Mouse (Mus musculus) forebrain, embryonic 15.5 days (tissue): ENCODE measurements around the gene Trim41. TPM values are rescaled to one million over a fixed set of nuclear protein-coding genes. Genes with fewer than 3 reads are reported as not detected.

Source experiments
- ATAC-seq: fragments of 200-750 bp; cut with Nextera tagmentation; replicated peaks from 2 replicates; pipeline ENCODE4 v1.8.0; 2017; ENCODE audit warnings: mild to moderate bottlenecking, moderate TSS enrichment, moderate library complexity
- H3K27ac ChIP-seq: fragments of 300-500 bp; sonication (generic); replicated peaks from 2 replicates; pipeline ENCODE4 v1.5.1; 2015; ENCODE audit warnings: mild to moderate bottlenecking, inconsistent platforms
- H3K27me3 ChIP-seq: fragments of 300-500 bp; sonication (generic); 2 replicates; pipeline ENCODE4 v1.6.1; 2015; ENCODE audit warnings: inconsistent platforms
- H3K36me3 ChIP-seq: fragments of 300-500 bp; sonication (generic); 2 replicates; pipeline ENCODE4 v1.6.1; 2015; ENCODE audit warnings: mild to moderate bottlenecking, inconsistent platforms
- H3K4me1 ChIP-seq: fragments of 300-500 bp; sonication (generic); 2 replicates; pipeline ENCODE4 v1.6.1; 2015; ENCODE audit warnings: inconsistent platforms
- H3K4me2 ChIP-seq: fragments of 300-500 bp; sonication (generic); replicated peaks from 2 replicates; pipeline ENCODE4 v1.6.1; 2015; ENCODE audit warnings: mild to moderate bottlenecking, inconsistent platforms
- H3K4me3 ChIP-seq: fragments of 300-500 bp; sonication (generic); 2 replicates; pipeline ENCODE4 v1.5.1; 2015; ENCODE audit warnings: mild to moderate bottlenecking, inconsistent platforms
- H3K9ac ChIP-seq: fragments of 300-500 bp; sonication (generic); replicated peaks from 2 replicates; pipeline ENCODE4 v1.6.1; 2015; ENCODE audit warnings: mild to moderate bottlenecking, inconsistent platforms
- H3K9me3 ChIP-seq: fragments of 300-500 bp; sonication (generic); 2 replicates; pipeline ENCODE4 v1.6.1; 2016; ENCODE audit warnings: inconsistent platforms
- WGBS: fragments of 180-500 bp; shearing (Covaris S2); methylation state at CpG from one replicate; pipeline ENCODE4 v1.1.7; 2015; ENCODE audit warnings: mixed read lengths; 5-methylcytosine and 5-hydroxymethylcytosine counted together
- polyA plus RNA-seq: library from polyadenylated mRNA; unstranded; fragments of >200 nt; fragmentation: Nextera tagmentation; extraction: Ambion mirVana; gene quantifications from 2 replicates; pipeline ENCODE4 v1.2.1, GENCODE M21; 2015

Gene Trim41
- polyA plus RNA-seq, 1 experiment from 2014 or later, result 6.3 TPM

GRCm38 (mm10) chr11:48807563-48808303 is 9.4 kb downstream of the Trim41 start:
- no peak overlapping the region for H3K9ac ChIP-seq
- WGBS, result 75% methylated on average over 14 of the region's 14 CpGs
- no peaks in the 10 kb centered on the region for H3K9me3 ChIP-seq
- H3K4me1 ChIP-seq, result 0 out of 2 replicates have a peak, but pooled peaks cover 6% of the 10 kb centered on the region
- H3K27ac ChIP-seq, result no peak overlapping the region
- H3K4me2 ChIP-seq, result no peak overlapping the region
- no peaks in the 10 kb centered on the region for H3K27me3 ChIP-seq
- peaks cover 98% of the 10 kb centered on the region for H3K36me3 ChIP-seq
- peak; percentile 44 for ATAC-seq
- H3K4me3 ChIP-seq, result no peak overlapping the region

- H3K9me3 ChIP-seq, result no peaks in the 10 kb centered on the region
- H3K4me1 ChIP-seq, result peaks cover 12% of the 10 kb centered on the region
- peaks cover 99% of the 10 kb centered on the region for H3K36me3 ChIP-seq
- ATAC-seq, result peak; percentile 46
- H3K27me3 ChIP-seq, result no peaks in the 10 kb centered on the region
- no peak overlapping the region for H3K27ac ChIP-seq
- H3K9ac ChIP-seq, result no peak overlapping the region
- 59% methylated on average over 21 of the region's 21 CpGs for WGBS
- no peak overlapping the region for H3K4me3 ChIP-seq
- H3K4me2 ChIP-seq, result no peak overlapping the region
These were observed 10.1 kb downstream of the Trim41 start for GRCm38 (mm10) chr11:48806856-48807562.

- no peak for ATAC-seq
- H3K27ac ChIP-seq, result no peak overlapping the region
- H3K27me3 ChIP-seq, result no peaks in the 10 kb centered on the region
- H3K4me2 ChIP-seq, result no peak overlapping the region
- no peak overlapping the region for H3K9ac ChIP-seq
- WGBS, result 83% methylated on average over 2 of the region's 2 CpGs
- no peaks in the 10 kb centered on the region for H3K9me3 ChIP-seq
- peaks cover 23% of the 10 kb centered on the region for H3K4me1 ChIP-seq
- no peak overlapping the region for H3K4me3 ChIP-seq
- H3K36me3 ChIP-seq, result peaks cover 81% of the 10 kb centered on the region
These were observed 12.2 kb downstream of the Trim41 start for GRCm38 (mm10) chr11:48804922-48805321.

GRCm38 (mm10) chr11:48803988-48804387 is 13.2 kb downstream of the Trim41 start:
- Histone ChIP-seq H3K9me3 (no peaks in the 10 kb centered on the region), H3K9ac (no peak overlapping the region), H3K27ac (no peak overlapping the region), H3K36me3 (peaks cover 72% of the 10 kb centered on the region), H3K4me3 (no peak overlapping the region), H3K27me3 (no peaks in the 10 kb centered on the region), H3K4me2 (no peak overlapping the region), H3K4me1 (peaks cover 28% of the 10 kb centered on the region)
- no peak for ATAC-seq
- 95% methylated on average over 2 of the region's 2 CpGs for whole genome bisulfite sequencing

GRCm38 (mm10) chr11:48801831-48802772 is 15.1 kb downstream of the Trim41 start:
- peaks cover 42% of the 10 kb centered on the region for H3K4me1 ChIP-seq
- 79% methylated on average over 17 of the region's 17 CpGs for WGBS
- H3K9ac ChIP-seq, result peak overlapping the region; percentile 77
- H3K4me2 ChIP-seq, result peak overlapping the region; percentile 93
- H3K27me3 ChIP-seq, result no peaks in the 10 kb centered on the region
- H3K9me3 ChIP-seq, result no peaks in the 10 kb centered on the region
- no peak for ATAC-seq
- H3K4me3 ChIP-seq, result peak overlapping the region; percentile 88
- peaks cover 53% of the 10 kb centered on the region for H3K36me3 ChIP-seq
- no peak overlapping the region for H3K27ac ChIP-seq

- H3K9ac ChIP-seq, result peak within 1 kb of the TSS; percentile 77
- peaks cover 42% of the 10 kb centered on the region for H3K4me1 ChIP-seq
- no peaks in the 10 kb centered on the region for H3K9me3 ChIP-seq
- peak within 1 kb of the TSS; percentile 88 for H3K4me3 ChIP-seq
- peak within 1 kb of the TSS; percentile 98 for H3K27ac ChIP-seq
- H3K4me2 ChIP-seq, result peak within 1 kb of the TSS; percentile 93
- H3K27me3 ChIP-seq, result no peaks in the 10 kb centered on the region
- ATAC-seq, result peak; percentile 94
- WGBS, result under 1% methylated on average over 47 of the region's 47 CpGs
- H3K36me3 ChIP-seq, result peaks cover 33% of the 10 kb centered on the region
These were observed 17.0 kb downstream of the Trim41 start, which contains the start of gene Rack1 for GRCm38 (mm10) chr11:48799921-48800701. Gene Rack1, plus strand, starts transcription at chr11:48800332.

GRCm38 (mm10) chr11:48798984-48799920 is 17.9 kb downstream of the Trim41 start:
- Histone ChIP-seq H3K4me3 (peak overlapping the region; percentile 88), H3K9me3 (no peaks in the 10 kb centered on the region), H3K9ac (peak overlapping the region; percentile 77), H3K36me3 (peaks cover 25% of the 10 kb centered on the region), H3K4me1 (peaks cover 42% of the 10 kb centered on the region), H3K27me3 (no peaks in the 10 kb centered on the region), H3K27ac (peak overlapping the region; percentile 98), H3K4me2 (peak overlapping the region; percentile 93)
- ATAC-seq, result peak; percentile 9; the same call in 1 of the 2 replicates
- 10% methylated on average over 18 of the region's 18 CpGs for WGBS

GRCm38 (mm10) chr11:48798308-48798707 is 18.8 kb downstream of the Trim41 start:
- H3K36me3 ChIP-seq, result peaks cover 15% of the 10 kb centered on the region
- H3K4me1 ChIP-seq, result peaks cover 42% of the 10 kb centered on the region
- peak overlapping the region; percentile 77; the same call in 1 of the 2 replicates for H3K9ac ChIP-seq
- 0 out of 2 replicates have a peak overlapping the region, but pooled peaks have one; percentile 88 for H3K4me3 ChIP-seq
- H3K27me3 ChIP-seq, result no peaks in the 10 kb centered on the region
- H3K9me3 ChIP-seq, result no peaks in the 10 kb centered on the region
- H3K4me2 ChIP-seq, result peak overlapping the region; percentile 93
- ATAC-seq, result no peak
- H3K27ac ChIP-seq, result no peak overlapping the region
- 85% methylated on average over 7 of the region's 7 CpGs for WGBS

GRCm38 (mm10) chr11:48797287-48797686 is 19.9 kb downstream of the Trim41 start:
- H3K9me3 ChIP-seq, result no peaks in the 10 kb centered on the region
- 89% methylated on average over 5 of the region's 5 CpGs for WGBS
- no peak overlapping the region for H3K4me3 ChIP-seq
- no peak for ATAC-seq
- H3K4me2 ChIP-seq, result no peak overlapping the region
- no peaks in the 10 kb centered on the region for H3K27me3 ChIP-seq
- H3K4me1 ChIP-seq, result peaks cover 33% of the 10 kb centered on the region
- H3K27ac ChIP-seq, result no peak overlapping the region
- no peak overlapping the region for H3K9ac ChIP-seq
- H3K36me3 ChIP-seq, result peaks cover 5% of the 10 kb centered on the region; the same call in 1 of the 2 replicates

- Histone ChIP-seq H3K27me3 (no peaks in the 10 kb centered on the region), H3K9ac (no peak overlapping the region), H3K9me3 (no peaks in the 10 kb centered on the region)
These were observed 20.9 kb downstream of the Trim41 start for GRCm38 (mm10) chr11:48796290-48796689.

More at GRCm38 (mm10) chr11:48796290-48796689, 20.9 kb downstream of the Trim41 start:
- H3K36me3 ChIP-seq, result no peaks in the 10 kb centered on the region
- ATAC-seq, result no peak
- H3K4me2 ChIP-seq, result no peak overlapping the region
- peaks cover 23% of the 10 kb centered on the region for H3K4me1 ChIP-seq
- 83% methylated on average over 4 of the region's 4 CpGs for WGBS
- no peak overlapping the region for H3K27ac ChIP-seq
- no peak overlapping the region for H3K4me3 ChIP-seq
